Mouse (Mus musculus): ENCODE measurements at regions not wholly inside any gene's neighbourhood (a gene's known extent, or its start where the extent isn't known, plus 50 kb on each side); places are given as distances from the start of the nearest gene placed in this dataset.

DNA sequence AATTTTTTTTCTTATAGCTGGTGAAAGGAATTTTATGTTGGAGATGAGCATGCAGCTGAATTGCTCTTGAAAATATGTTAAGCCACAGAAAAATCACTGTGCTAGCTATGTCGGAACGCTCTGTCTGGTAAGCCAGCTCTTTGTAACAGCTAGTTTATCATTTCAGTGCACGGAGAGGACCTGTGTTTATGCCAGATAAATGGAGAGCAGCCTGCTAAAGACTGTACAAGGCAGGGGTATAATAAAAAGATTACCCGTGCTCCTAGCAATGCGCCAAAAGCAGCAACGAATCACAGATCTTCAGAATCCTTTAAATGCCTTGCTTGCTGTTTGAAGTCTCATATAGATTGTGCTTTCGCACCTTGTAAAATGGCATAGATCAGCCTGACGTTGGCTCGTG, 232.2 kb upstream of the Daam1 start:
- no peak for TF ChIP-seq CTCF (conservative IDR thresholded peaks at IDR 0.05; ENCODE audit: low read length)
- no peak for TF ChIP-seq NANOG (IDR thresholded peaks at IDR 0.05; ENCODE audit: borderline replicate concordance, low read length)
